Mouse (Mus musculus): ENCODE measurements around the gene Tmprss12. TPM values are rescaled to one million over a fixed set of nuclear protein-coding genes. Genes with fewer than 3 reads are reported as not detected.

Gene Tmprss12
- polyA plus RNA-seq, 1 experiment from 2014 or later: not detected

- no peak for ATAC-seq (ENCODE audit: insufficient number of reproducible peaks, insufficient read depth, low FRiP score, low read depth)
- Histone ChIP-seq H3K4me1 (ENCODE audit: control insufficient read depth in 2 of 2, insufficient read depth in 2 of 2, low read length in 2 of 2) (no peaks in the 10 kb centered on the region), H3K9me3 (ENCODE audit: control insufficient read depth, low read length) (no peaks in the 10 kb centered on the region), H3K4me3 (ENCODE audit: control insufficient read depth in 1 of 2, insufficient read depth in 1 of 2, low read depth in 1 of 2, low read length in 2 of 2) (no peak overlapping the region), H3K27ac (replicated peaks in 1 of 2; ENCODE audit: control insufficient read depth in 1 of 2, insufficient read depth in 1 of 2, low read depth in 2 of 2, low read length in 2 of 2) (no peak overlapping the region), H3K36me3 (ENCODE audit: control insufficient read depth, insufficient read depth, low read length) (no peaks in the 10 kb centered on the region), H3K27me3 (ENCODE audit: control insufficient read depth, insufficient read depth, low read length) (no peaks in the 10 kb centered on the region), H3K9ac (ENCODE audit: low read length) (no peak overlapping the region), H3K4me2 (ENCODE audit: low read length) (no peak overlapping the region)
- WGBS: 91% methylated on average over 4 of the region's 4 CpGs
Observed at GRCm38 (mm10) chr15:100276403-100276802, 4.2 kb upstream of the Tmprss12 start.

- WGBS: 82% methylated on average over 3 of the region's 3 CpGs
- no peaks in the 10 kb centered on the region for H3K9me3 ChIP-seq (ENCODE audit: control insufficient read depth, low read length)
Observed at GRCm38 (mm10) chr15:100277586-100277985, 3.1 kb upstream of the Tmprss12 start.

GRCm38 (mm10) chr15:100288980-100289379 is 8.3 kb downstream of the Tmprss12 start:
- H3K9me3 ChIP-seq (ENCODE audit: control insufficient read depth, low read length): no peaks in the 10 kb centered on the region
- H3K27me3 ChIP-seq (ENCODE audit: control insufficient read depth, insufficient read depth, low read length): 0 out of 2 replicates have a peak, but pooled peaks cover 3% of the 10 kb centered on the region
- no peaks in the 10 kb centered on the region for H3K4me1 ChIP-seq (ENCODE audit: control insufficient read depth in 2 of 2, insufficient read depth in 2 of 2, low read length in 2 of 2)
- no peak for ATAC-seq (ENCODE audit: insufficient number of reproducible peaks, insufficient read depth, low FRiP score, low read depth)
- H3K4me2 ChIP-seq (ENCODE audit: low read length): no peak overlapping the region
- no peak overlapping the region for H3K27ac ChIP-seq (replicated peaks in 1 of 2; ENCODE audit: control insufficient read depth in 1 of 2, insufficient read depth in 1 of 2, low read depth in 2 of 2, low read length in 2 of 2)
- WGBS: 88% methylated on average over 6 of the region's 6 CpGs
- H3K4me3 ChIP-seq (ENCODE audit: control insufficient read depth in 1 of 2, insufficient read depth in 1 of 2, low read depth in 1 of 2, low read length in 2 of 2): no peak overlapping the region
- no peak overlapping the region for H3K9ac ChIP-seq (ENCODE audit: low read length)
- no peaks in the 10 kb centered on the region for H3K36me3 ChIP-seq (ENCODE audit: control insufficient read depth, insufficient read depth, low read length)

More at GRCm38 (mm10) chr15:100277586-100277985, 3.1 kb upstream of the Tmprss12 start:
- H3K4me1 ChIP-seq (ENCODE audit: control insufficient read depth in 2 of 2, insufficient read depth in 2 of 2, low read length in 2 of 2): no peaks in the 10 kb centered on the region
- H3K27ac ChIP-seq (replicated peaks in 1 of 2; ENCODE audit: control insufficient read depth in 1 of 2, insufficient read depth in 1 of 2, low read depth in 2 of 2, low read length in 2 of 2): no peak overlapping the region
- H3K9ac ChIP-seq (ENCODE audit: low read length): no peak overlapping the region
- H3K4me2 ChIP-seq (ENCODE audit: low read length): no peak overlapping the region
- H3K4me3 ChIP-seq (ENCODE audit: control insufficient read depth in 1 of 2, insufficient read depth in 1 of 2, low read depth in 1 of 2, low read length in 2 of 2): no peak overlapping the region
- no peaks in the 10 kb centered on the region for H3K36me3 ChIP-seq (ENCODE audit: control insufficient read depth, insufficient read depth, low read length)
- no peaks in the 10 kb centered on the region for H3K27me3 ChIP-seq (ENCODE audit: control insufficient read depth, insufficient read depth, low read length)
- ATAC-seq (ENCODE audit: insufficient number of reproducible peaks, insufficient read depth, low FRiP score, low read depth): no peak

GRCm38 (mm10) chr15:100290858-100291257 is 10.2 kb downstream of the Tmprss12 start:
- no peaks in the 10 kb centered on the region for H3K9me3 ChIP-seq (ENCODE audit: control insufficient read depth, low read length)
- WGBS: 79% methylated on average over 5 of the region's 5 CpGs
- no peaks in the 10 kb centered on the region for H3K36me3 ChIP-seq (ENCODE audit: control insufficient read depth, insufficient read depth, low read length)
- ATAC-seq (ENCODE audit: insufficient number of reproducible peaks, insufficient read depth, low FRiP score, low read depth): no peak
- 0 out of 2 replicates have a peak, but pooled peaks cover 3% of the 10 kb centered on the region for H3K27me3 ChIP-seq (ENCODE audit: control insufficient read depth, insufficient read depth, low read length)
- no peak overlapping the region for H3K4me3 ChIP-seq (ENCODE audit: control insufficient read depth in 1 of 2, insufficient read depth in 1 of 2, low read depth in 1 of 2, low read length in 2 of 2)
- no peak overlapping the region for H3K27ac ChIP-seq (replicated peaks in 1 of 2; ENCODE audit: control insufficient read depth in 1 of 2, insufficient read depth in 1 of 2, low read depth in 2 of 2, low read length in 2 of 2)
- H3K4me1 ChIP-seq (ENCODE audit: control insufficient read depth in 2 of 2, insufficient read depth in 2 of 2, low read length in 2 of 2): no peaks in the 10 kb centered on the region
- H3K9ac ChIP-seq (ENCODE audit: low read length): no peak overlapping the region
- H3K4me2 ChIP-seq (ENCODE audit: low read length): no peak overlapping the region

- WGBS: 55% methylated on average over 7 of the region's 7 CpGs
- Histone ChIP-seq H3K4me1 (ENCODE audit: control insufficient read depth in 2 of 2, insufficient read depth in 2 of 2, low read length in 2 of 2) (no peaks in the 10 kb centered on the region), H3K4me3 (ENCODE audit: control insufficient read depth in 1 of 2, insufficient read depth in 1 of 2, low read depth in 1 of 2, low read length in 2 of 2) (no peak overlapping the region), H3K27me3 (ENCODE audit: control insufficient read depth, insufficient read depth, low read length) (0 out of 2 replicates have a peak, but pooled peaks cover 3% of the 10 kb centered on the region), H3K36me3 (ENCODE audit: control insufficient read depth, insufficient read depth, low read length) (no peaks in the 10 kb centered on the region), H3K4me2 (ENCODE audit: low read length) (no peak overlapping the region), H3K27ac (replicated peaks in 1 of 2; ENCODE audit: control insufficient read depth in 1 of 2, insufficient read depth in 1 of 2, low read depth in 2 of 2, low read length in 2 of 2) (no peak overlapping the region), H3K9ac (ENCODE audit: low read length) (no peak overlapping the region), H3K9me3 (ENCODE audit: control insufficient read depth, low read length) (no peaks in the 10 kb centered on the region)
- ATAC-seq (ENCODE audit: insufficient number of reproducible peaks, insufficient read depth, low FRiP score, low read depth): no peak
Observed at GRCm38 (mm10) chr15:100292326-100292725, 11.7 kb downstream of the Tmprss12 start.

- no peak overlapping the region for H3K4me2 ChIP-seq (ENCODE audit: low read length)
- no peaks in the 10 kb centered on the region for H3K4me1 ChIP-seq (ENCODE audit: control insufficient read depth in 2 of 2, insufficient read depth in 2 of 2, low read length in 2 of 2)
- 0 out of 2 replicates have a peak, but pooled peaks cover 3% of the 10 kb centered on the region for H3K27me3 ChIP-seq (ENCODE audit: control insufficient read depth, insufficient read depth, low read length)
- ATAC-seq (ENCODE audit: insufficient number of reproducible peaks, insufficient read depth, low FRiP score, low read depth): no peak
- 85% methylated on average over 5 of the region's 5 CpGs for WGBS
- H3K36me3 ChIP-seq (ENCODE audit: control insufficient read depth, insufficient read depth, low read length): no peaks in the 10 kb centered on the region
- H3K9me3 ChIP-seq (ENCODE audit: control insufficient read depth, low read length): no peaks in the 10 kb centered on the region
- H3K27ac ChIP-seq (replicated peaks in 1 of 2; ENCODE audit: control insufficient read depth in 1 of 2, insufficient read depth in 1 of 2, low read depth in 2 of 2, low read length in 2 of 2): no peak overlapping the region
- no peak overlapping the region for H3K9ac ChIP-seq (ENCODE audit: low read length)
- H3K4me3 ChIP-seq (ENCODE audit: control insufficient read depth in 1 of 2, insufficient read depth in 1 of 2, low read depth in 1 of 2, low read length in 2 of 2): no peak overlapping the region
Observed at GRCm38 (mm10) chr15:100297856-100298255, 17.2 kb downstream of the Tmprss12 start.

GRCm38 (mm10) chr15:100300499-100300898 is 19.9 kb downstream of the Tmprss12 start:
- Histone ChIP-seq H3K9ac (ENCODE audit: low read length) (no peak overlapping the region), H3K27ac (replicated peaks in 1 of 2; ENCODE audit: control insufficient read depth in 1 of 2, insufficient read depth in 1 of 2, low read depth in 2 of 2, low read length in 2 of 2) (no peak overlapping the region), H3K36me3 (ENCODE audit: control insufficient read depth, insufficient read depth, low read length) (no peaks in the 10 kb centered on the region), H3K4me1 (ENCODE audit: control insufficient read depth in 2 of 2, insufficient read depth in 2 of 2, low read length in 2 of 2) (no peaks in the 10 kb centered on the region; a peak in 1 of 4 replicates), H3K27me3 (ENCODE audit: control insufficient read depth, insufficient read depth, low read length) (no peaks in the 10 kb centered on the region), H3K9me3 (ENCODE audit: control insufficient read depth, low read length) (no peaks in the 10 kb centered on the region), H3K4me2 (ENCODE audit: low read length) (no peak overlapping the region), H3K4me3 (ENCODE audit: control insufficient read depth in 1 of 2, insufficient read depth in 1 of 2, low read depth in 1 of 2, low read length in 2 of 2) (no peak overlapping the region)
- WGBS: 69% methylated on average over 6 of the region's 6 CpGs
- ATAC-seq (ENCODE audit: insufficient number of reproducible peaks, insufficient read depth, low FRiP score, low read depth): no peak

- Histone ChIP-seq H3K27me3 (ENCODE audit: control insufficient read depth, insufficient read depth, low read length) (no peaks in the 10 kb centered on the region), H3K4me1 (ENCODE audit: control insufficient read depth in 2 of 2, insufficient read depth in 2 of 2, low read length in 2 of 2) (no peaks in the 10 kb centered on the region; a peak in 1 of 4 replicates), H3K4me2 (ENCODE audit: low read length) (no peak overlapping the region), H3K36me3 (ENCODE audit: control insufficient read depth, insufficient read depth, low read length) (no peaks in the 10 kb centered on the region), H3K9ac (ENCODE audit: low read length) (no peak overlapping the region), H3K9me3 (ENCODE audit: control insufficient read depth, low read length) (no peaks in the 10 kb centered on the region), H3K4me3 (ENCODE audit: control insufficient read depth in 1 of 2, insufficient read depth in 1 of 2, low read depth in 1 of 2, low read length in 2 of 2) (no peak overlapping the region), H3K27ac (replicated peaks in 1 of 2; ENCODE audit: control insufficient read depth in 1 of 2, insufficient read depth in 1 of 2, low read depth in 2 of 2, low read length in 2 of 2) (no peak overlapping the region)
- ATAC-seq (ENCODE audit: insufficient number of reproducible peaks, insufficient read depth, low FRiP score, low read depth): no peak
- 84% methylated on average over 15 of the region's 15 CpGs for WGBS
Observed at GRCm38 (mm10) chr15:100301556-100301955, 20.9 kb downstream of the Tmprss12 start.
